Mouse (Mus musculus) heart, embryonic 11.5 days (tissue): ENCODE results near the gene Nrxn3. TPM values are rescaled to one million over a fixed set of nuclear protein-coding genes. Genes with fewer than 3 reads are reported as not detected.
A peak's percentile ranks its signal among the peaks of the same experiment; 100 is the strongest.

ENCODE experiments used
- ATAC-seq: fragments of 200-750 bp; cut with Nextera tagmentation; replicated peaks from 2 replicates; pipeline ENCODE4 v1.8.0; 2017; ENCODE audit warnings: moderate library complexity; ENCODE audit not compliant: insufficient number of reproducible peaks, low FRiP score, low TSS enrichment
- H3K27ac ChIP-seq: fragments of 300-500 bp; sonication (generic); 2 replicates; pipeline ENCODE4 v1.5.1; 2014; ENCODE audit warnings: mild to moderate bottlenecking, low read depth, low read length
- H3K27me3 ChIP-seq: fragments of 300-500 bp; sonication (generic); 2 replicates; pipeline ENCODE4 v1.6.1; 2014; ENCODE audit warnings: mild to moderate bottlenecking, low read length, mixed read lengths; ENCODE audit not compliant: control insufficient read depth, insufficient read depth
- H3K36me3 ChIP-seq: fragments of 300-500 bp; sonication (generic); 2 replicates; pipeline ENCODE4 v1.6.1; 2014; ENCODE audit warnings: mild to moderate bottlenecking, low read length, moderate library complexity, mixed read lengths; ENCODE audit not compliant: control insufficient read depth, insufficient read depth
- H3K4me1 ChIP-seq: fragments of 300-500 bp; sonication (generic); 2 replicates; pipeline ENCODE4 v1.6.1; 2014; ENCODE audit warnings: low read length; ENCODE audit not compliant: control insufficient read depth, insufficient read depth
- H3K4me2 ChIP-seq: fragments of 300-500 bp; sonication (generic); 2 replicates; pipeline ENCODE4 v1.6.1; 2014; ENCODE audit warnings: mild to moderate bottlenecking, moderate library complexity
- H3K4me3 ChIP-seq: fragments of 300-500 bp; sonication (generic); 2 replicates; pipeline ENCODE4 v1.5.1; 2014; ENCODE audit warnings: low read depth, low read length
- H3K9ac ChIP-seq: fragments of 300-500 bp; sonication (generic); 2 replicates; pipeline ENCODE4 v1.6.1; 2014; ENCODE audit warnings: mild to moderate bottlenecking, low read depth, low read length, moderate library complexity
- H3K9me3 ChIP-seq: fragments of 300-500 bp; sonication (generic); replicated peaks from 2 replicates; pipeline ENCODE4 v1.6.1; 2016; ENCODE audit warnings: low read length; ENCODE audit not compliant: control insufficient read depth
- WGBS: fragments of 180-500 bp; shearing (Covaris S2); extraction: QIAGEN DNeasy Blood & Tissue Kit; methylation state at CpG from one replicate; pipeline ENCODE4 v1.1.7; 2014; ENCODE audit not compliant: insufficient replicate concordance; 5-methylcytosine and 5-hydroxymethylcytosine counted together
- polyA plus RNA-seq: library from polyadenylated mRNA; unstranded; fragments of >200 nt; fragmentation: Nextera tagmentation; extraction: Ambion mirVana; gene quantifications from 2 replicates; pipeline ENCODE4 v1.2.1, GENCODE M21; 2014

Gene Nrxn3
- polyA plus RNA-seq, 1 experiment from 2014 or later: 4.5 TPM

DNA sequence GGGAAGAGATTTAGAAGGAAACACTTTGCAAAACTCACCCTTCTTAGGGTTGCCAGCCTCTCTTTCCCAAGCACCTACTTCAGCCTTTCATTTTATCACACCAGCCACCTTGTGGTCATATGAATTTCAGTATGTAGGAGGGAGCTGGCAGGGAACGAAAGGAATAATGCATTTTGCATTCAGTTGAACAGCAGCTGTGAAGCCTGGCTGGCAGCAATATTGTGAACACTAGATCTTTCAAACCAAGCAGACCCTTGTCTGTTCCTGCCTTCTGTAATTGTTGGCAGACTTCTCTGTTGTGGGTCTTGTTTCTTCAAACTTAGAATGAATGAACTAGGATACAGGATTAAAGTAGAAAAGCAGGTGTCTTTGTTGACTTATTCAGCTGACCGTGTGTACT is 946.2 kb downstream of the Nrxn3 start:
- no peak overlapping the region for H3K27ac ChIP-seq
- 75% methylated on average over 2 of the region's 2 CpGs for WGBS

DNA sequence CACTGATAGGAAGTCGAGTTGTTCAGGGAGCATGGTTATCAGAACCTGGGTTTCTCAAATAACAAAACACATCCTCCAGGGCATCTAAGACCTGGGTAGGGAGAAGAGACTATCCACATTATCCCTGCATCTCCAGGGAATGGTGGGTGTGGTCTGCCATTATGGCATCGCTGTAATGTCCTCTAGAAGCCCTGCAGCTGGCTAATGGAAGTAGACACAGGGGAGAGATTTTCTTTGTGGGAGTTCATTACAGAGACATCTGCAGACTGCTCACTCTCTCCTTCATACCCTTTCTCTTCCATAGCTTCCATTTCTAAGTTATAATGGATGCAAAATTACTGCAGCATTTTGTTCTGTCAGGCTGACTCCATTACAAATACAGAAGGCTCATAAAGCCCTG is 950.1 kb downstream of the Nrxn3 start:
- H3K4me3 ChIP-seq: no peak overlapping the region
- no peaks in the 10 kb centered on the region for H3K9me3 ChIP-seq
- no peak overlapping the region for H3K27ac ChIP-seq
- H3K4me1 ChIP-seq: no peaks in the 10 kb centered on the region
- H3K4me2 ChIP-seq: no peak overlapping the region
- no peak overlapping the region for H3K9ac ChIP-seq
- no peaks in the 10 kb centered on the region for H3K36me3 ChIP-seq
- H3K27me3 ChIP-seq: no peaks in the 10 kb centered on the region
- WGBS: 56% methylated on average over 2 of the region's 2 CpGs
- ATAC-seq: no peak

More for the DNA sequence above, 946.2 kb downstream of the Nrxn3 start:
- ATAC-seq: no peak
- no peak overlapping the region for H3K4me2 ChIP-seq
- no peaks in the 10 kb centered on the region for H3K9me3 ChIP-seq
- H3K4me3 ChIP-seq: no peak overlapping the region
- no peaks in the 10 kb centered on the region for H3K36me3 ChIP-seq
- no peaks in the 10 kb centered on the region for H3K27me3 ChIP-seq
- no peaks in the 10 kb centered on the region for H3K4me1 ChIP-seq
- H3K9ac ChIP-seq: no peak overlapping the region

DNA sequence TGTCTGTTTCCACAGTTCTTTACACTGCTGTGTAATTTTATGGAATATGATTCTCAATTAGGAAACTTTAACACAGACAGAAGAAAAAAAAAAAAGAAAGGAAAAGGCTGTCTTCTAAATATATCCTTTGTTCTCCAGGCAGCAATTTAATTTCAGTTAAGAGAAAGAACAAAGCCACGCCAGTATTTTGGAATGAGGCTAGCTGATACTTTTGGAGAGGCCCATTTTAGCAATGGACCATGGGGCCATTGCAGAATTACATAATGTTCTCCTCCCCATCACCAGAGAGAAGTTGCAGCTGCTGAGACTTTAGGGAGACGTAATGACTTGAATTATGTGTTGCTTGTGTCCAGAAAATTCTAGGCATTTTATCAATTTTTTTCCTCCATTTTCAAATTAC is 963.0 kb downstream of the Nrxn3 start:
- Histone ChIP-seq H3K27ac (no peak overlapping the region), H3K27me3 (no peaks in the 10 kb centered on the region), H3K4me1 (no peaks in the 10 kb centered on the region), H3K9ac (no peak overlapping the region), H3K36me3 (no peaks in the 10 kb centered on the region), H3K4me3 (no peak overlapping the region), H3K9me3 (no peaks in the 10 kb centered on the region), H3K4me2 (no peak overlapping the region)
- ATAC-seq: no peak
- 78% methylated on average over 2 of the region's 2 CpGs for WGBS

DNA sequence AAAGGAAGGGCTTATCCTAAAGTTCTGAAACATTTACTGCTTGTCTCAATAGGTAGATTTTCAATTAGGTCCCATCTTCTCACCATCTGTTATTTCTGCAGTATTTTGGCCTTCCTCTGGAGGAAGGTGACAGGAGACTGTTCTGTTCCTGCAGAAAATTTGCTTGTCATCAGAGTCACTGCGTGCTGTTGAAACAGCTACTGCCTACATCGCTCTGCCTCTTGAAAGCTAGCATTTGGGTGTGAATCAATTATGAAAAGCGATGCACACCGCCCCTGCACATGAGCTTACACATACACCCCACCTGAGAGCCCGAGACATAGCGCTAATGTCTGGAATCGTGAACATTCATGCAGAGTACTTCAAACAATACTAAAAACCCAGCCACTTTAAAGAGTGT is 966.4 kb downstream of the Nrxn3 start:
- WGBS: 91% methylated on average over 7 of the region's 7 CpGs
- Histone ChIP-seq H3K4me2 (no peak overlapping the region), H3K27me3 (no peaks in the 10 kb centered on the region), H3K27ac (no peak overlapping the region), H3K4me1 (no peaks in the 10 kb centered on the region), H3K4me3 (no peak overlapping the region), H3K36me3 (no peaks in the 10 kb centered on the region), H3K9ac (no peak overlapping the region), H3K9me3 (no peaks in the 10 kb centered on the region)
- no peak for ATAC-seq

DNA sequence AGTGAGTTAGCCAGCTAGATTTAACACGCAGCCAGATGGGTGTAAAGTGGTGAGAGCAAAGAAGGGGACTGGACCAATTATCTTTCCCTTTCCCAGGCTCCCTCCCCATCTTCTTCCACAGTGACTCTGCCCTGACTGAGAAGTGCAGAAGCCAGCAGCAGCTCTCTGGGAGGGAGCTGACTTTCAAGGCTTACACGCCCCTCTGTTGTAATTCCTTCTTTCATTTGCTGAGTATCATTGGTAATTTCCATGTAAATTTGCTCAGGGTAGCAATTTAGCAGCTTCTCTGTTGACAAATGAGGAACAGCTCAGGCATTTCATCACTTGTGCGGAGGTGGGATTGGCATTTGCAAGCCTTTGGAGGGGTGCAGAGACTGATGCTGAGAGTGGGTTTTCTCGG is 976.8 kb downstream of the Nrxn3 start:
- Histone ChIP-seq H3K9ac (no peak overlapping the region), H3K27me3 (no peaks in the 10 kb centered on the region), H3K36me3 (no peaks in the 10 kb centered on the region), H3K4me2 (no peak overlapping the region), H3K9me3 (no peaks in the 10 kb centered on the region), H3K4me3 (no peak overlapping the region), H3K4me1 (no peaks in the 10 kb centered on the region), H3K27ac (no peak overlapping the region)
- no peak for ATAC-seq
- 11% methylated on average over 4 of the region's 4 CpGs for WGBS

DNA sequence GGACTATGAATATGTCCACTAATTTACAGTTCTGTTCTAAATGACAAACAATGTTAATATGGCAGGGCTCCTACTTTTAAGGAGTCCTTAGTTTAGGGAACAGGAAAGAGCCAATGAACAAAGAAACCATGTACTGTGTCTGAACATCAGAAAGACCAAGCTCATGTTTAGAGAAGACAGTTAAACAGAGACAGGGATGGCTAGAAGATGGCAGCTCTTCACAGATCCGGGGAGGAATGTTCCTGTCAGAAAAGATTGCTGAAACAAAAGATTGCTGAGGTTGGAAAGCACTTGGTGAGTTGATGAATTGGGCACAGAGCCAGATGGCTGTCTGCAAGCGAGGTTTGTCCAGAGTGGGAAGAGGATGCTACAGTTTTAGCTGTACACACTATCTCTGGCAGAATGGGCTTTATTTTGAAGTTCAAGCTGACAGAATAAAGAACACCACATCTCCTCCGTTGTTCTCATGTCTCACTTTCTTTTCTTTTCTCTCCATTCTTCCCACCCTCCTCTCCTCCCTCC is 978.3 kb downstream of the Nrxn3 start:
- Histone ChIP-seq H3K4me1 (no peaks in the 10 kb centered on the region), H3K27ac (no peak overlapping the region), H3K9me3 (no peaks in the 10 kb centered on the region), H3K4me2 (no peak overlapping the region), H3K4me3 (no peak overlapping the region), H3K27me3 (no peaks in the 10 kb centered on the region), H3K36me3 (no peaks in the 10 kb centered on the region), H3K9ac (no peak overlapping the region)
- 27% methylated on average over 3 of the region's 3 CpGs for WGBS
- peak; percentile 42; the same call in 1 of the 2 replicates for ATAC-seq

DNA sequence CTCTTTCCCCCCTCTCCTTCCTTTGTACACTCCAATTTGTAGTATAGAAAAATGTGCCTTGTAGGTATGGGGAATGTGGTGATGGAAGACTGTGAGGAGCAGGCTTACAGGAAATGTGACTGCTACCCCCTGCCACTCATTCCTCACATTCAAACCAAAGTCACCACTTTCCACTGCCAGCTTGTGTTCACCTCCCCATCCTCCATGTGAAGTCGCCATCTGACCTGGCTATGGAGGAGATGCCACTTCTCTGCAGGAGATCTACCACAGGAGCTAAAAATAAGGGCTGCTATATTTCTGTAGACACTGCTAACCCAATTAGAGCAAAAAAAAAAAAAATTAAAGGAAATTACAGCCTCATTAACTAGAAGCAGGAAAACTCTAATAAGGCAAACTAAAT is 980.3 kb downstream of the Nrxn3 start:
- Histone ChIP-seq H3K4me3 (no peak overlapping the region), H3K4me2 (no peak overlapping the region), H3K4me1 (no peaks in the 10 kb centered on the region), H3K9ac (no peak overlapping the region), H3K27ac (no peak overlapping the region), H3K9me3 (no peaks in the 10 kb centered on the region), H3K36me3 (no peaks in the 10 kb centered on the region), H3K27me3 (no peaks in the 10 kb centered on the region)
- no peak for ATAC-seq
- 64% methylated on average over 1 of the region's 1 CpGs for WGBS

DNA sequence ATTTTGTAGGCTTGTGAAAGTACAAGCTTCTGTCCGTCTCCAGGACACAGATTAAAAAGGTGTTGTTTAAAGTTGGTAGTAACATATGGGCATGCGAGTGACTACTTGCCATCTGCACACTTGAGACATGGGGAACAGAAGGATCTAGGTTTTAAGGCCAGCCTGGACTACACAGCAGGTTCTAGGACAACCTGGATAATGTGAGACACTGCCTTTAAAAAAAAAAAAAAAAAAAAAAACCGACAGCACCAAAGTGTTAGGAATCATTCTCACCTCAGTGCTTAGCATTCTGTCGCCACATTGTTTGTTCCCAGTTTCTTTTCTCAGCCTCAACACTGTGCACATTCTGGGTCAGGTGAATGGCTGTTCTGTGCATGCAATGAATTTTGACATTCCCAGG is 985.2 kb downstream of the Nrxn3 start:
- no peak for ATAC-seq
- Histone ChIP-seq H3K27ac (no peak overlapping the region), H3K4me2 (no peak overlapping the region), H3K36me3 (no peaks in the 10 kb centered on the region), H3K27me3 (no peaks in the 10 kb centered on the region), H3K4me3 (no peak overlapping the region), H3K9ac (no peak overlapping the region), H3K4me1 (no peaks in the 10 kb centered on the region), H3K9me3 (no peaks in the 10 kb centered on the region)
- WGBS: 61% methylated on average over 4 of the region's 4 CpGs

DNA sequence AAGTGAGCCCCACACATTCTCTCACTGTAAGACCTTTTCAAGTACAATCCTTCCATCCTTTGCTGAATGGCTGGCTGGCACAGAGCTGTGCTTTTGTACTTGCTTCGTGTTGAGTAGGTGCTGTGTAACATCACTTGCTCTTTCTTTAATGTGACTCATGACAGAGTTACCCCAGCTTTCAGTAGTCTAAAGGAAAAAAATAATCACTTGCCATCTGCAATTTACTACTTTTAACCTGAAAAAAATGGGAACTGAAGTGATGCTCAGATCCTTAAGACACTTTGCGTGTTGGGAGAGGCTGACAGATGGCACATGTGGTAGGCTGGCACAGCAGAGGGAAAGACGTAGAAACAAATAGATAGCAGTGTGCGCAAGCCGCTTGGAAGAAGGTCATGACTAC is 987.8 kb downstream of the Nrxn3 start:
- no peaks in the 10 kb centered on the region for H3K36me3 ChIP-seq
- no peak overlapping the region for H3K9ac ChIP-seq
- WGBS: 88% methylated on average over 5 of the region's 5 CpGs

More for the DNA sequence above, 987.8 kb downstream of the Nrxn3 start:
- no peaks in the 10 kb centered on the region for H3K27me3 ChIP-seq
- H3K4me3 ChIP-seq: no peak overlapping the region
- ATAC-seq: no peak
- H3K4me2 ChIP-seq: no peak overlapping the region
- H3K9me3 ChIP-seq: no peaks in the 10 kb centered on the region
- H3K27ac ChIP-seq: no peak overlapping the region
- H3K4me1 ChIP-seq: no peaks in the 10 kb centered on the region
